Mouse (Mus musculus) right cerebral cortex, adult 18-20 months (tissue): ENCODE results near the gene Vars2.

Experiments used
- DNase-seq: peaks from one replicate; pipeline ENCODE4 v3.0.0; 2022; ENCODE audit warnings: mixed read lengths

Vars2 gene

DNA sequence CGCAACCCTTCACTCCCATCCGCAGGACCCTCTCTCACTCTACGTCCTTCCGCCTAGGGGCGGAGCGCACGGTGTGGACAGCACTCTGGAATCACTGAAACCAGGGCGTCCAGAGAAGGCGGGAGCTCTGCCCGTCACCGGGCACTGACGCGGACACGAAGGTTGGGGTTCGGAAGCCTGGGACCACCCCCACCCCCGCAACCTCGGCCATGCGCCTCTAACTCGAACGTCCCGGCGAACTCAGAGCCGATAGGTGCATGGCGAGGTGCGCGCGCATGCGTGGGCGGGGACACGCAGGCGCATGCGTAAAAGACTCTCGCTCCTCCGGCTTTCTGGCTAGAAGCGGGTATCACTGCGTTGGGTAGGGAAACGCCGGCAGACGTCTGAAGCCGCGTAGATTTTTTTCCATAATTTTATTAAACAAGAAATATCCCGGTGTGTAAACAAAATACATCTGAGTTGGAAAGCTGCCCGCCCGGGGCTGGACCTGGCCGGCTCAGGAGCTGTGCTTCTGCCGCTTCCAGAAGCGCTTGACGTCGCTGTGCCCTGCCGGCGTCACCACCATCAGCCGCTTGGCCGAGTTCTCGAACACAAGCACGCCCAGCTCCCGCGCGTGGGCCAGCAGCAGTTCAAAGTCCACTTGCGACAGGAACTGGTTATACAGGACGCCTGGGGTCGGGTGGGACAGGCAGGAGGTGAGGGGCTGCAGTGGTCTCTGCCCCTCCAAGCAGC is at the start of gene Vars2:
Gene Vars2 (minus strand): TSS at position 259 of the 732 bp plus-strand sequence.
- DNase-seq: peak; percentile 97

DNA sequence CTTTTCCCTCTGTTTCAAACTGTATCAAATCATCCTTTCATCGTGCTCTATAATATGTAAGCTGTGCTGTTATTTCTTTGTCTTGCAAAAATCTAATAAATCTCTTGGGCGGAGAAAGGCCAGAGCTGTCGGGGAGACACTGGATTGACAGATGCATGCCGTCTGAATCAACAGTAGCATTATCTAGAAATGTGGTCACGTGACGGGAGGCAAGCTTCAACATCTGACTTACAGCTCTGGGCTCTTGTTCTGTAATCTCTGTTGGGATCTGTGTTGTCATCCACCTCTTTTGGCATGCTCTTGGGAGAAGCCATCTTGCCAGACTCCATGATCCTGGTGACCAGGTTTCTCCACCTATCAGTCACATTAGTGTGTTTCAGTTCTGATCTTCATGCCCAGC is 49.7 kb upstream of the Vars2 start:
- no peak for DNase-seq

DNA sequence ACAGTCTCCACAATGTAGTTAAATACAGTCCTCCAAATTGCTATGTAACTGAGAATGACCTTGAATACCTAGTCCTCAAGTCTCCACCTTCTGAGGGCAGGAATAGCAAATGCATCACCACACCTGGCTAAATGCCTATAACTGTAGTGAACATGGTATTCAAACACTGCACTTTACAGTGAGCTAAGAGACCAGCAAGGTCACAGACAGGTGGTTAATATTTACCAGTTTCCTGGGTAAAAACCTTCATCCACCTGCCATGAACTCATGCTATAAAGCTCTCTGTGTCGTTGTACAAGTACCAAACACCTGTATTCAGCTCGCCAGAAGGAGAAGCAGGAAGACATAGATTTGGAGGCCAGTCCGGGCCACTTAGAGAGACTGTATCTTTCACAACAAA is 48.7 kb upstream of the Vars2 start:
- no peak for DNase-seq

DNA sequence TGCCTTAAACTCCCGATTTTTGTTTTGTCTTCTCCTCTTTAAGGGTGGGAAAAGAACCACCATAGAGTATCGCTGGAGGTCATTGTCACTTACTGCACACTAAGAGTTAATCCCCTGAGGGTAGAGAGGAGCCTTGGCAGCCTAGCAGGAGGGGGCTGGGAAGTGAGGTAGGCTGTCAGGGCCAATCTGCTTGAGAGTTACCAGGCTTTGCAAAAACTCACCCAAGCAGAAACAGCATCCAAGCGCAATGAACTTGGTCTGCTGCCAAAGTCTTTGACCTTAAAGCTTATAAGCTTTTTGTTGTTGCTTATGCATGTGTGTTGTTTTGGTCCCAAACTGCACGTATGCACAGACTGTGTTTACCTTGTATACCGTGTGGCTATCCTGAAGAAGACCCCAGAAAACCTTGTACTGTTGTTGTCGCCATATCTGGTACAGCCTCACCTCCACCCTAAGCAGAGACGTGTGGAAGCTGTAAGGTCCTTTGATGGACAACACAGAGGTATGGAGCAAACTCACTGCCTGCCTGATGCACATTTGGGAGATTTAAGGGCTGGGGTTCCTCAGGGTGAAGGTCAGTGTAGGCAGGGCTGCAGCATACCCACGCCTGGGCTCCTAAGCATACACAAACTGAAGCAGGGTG is 43.4 kb upstream of the Vars2 start:
- DNase-seq: no peak

DNA sequence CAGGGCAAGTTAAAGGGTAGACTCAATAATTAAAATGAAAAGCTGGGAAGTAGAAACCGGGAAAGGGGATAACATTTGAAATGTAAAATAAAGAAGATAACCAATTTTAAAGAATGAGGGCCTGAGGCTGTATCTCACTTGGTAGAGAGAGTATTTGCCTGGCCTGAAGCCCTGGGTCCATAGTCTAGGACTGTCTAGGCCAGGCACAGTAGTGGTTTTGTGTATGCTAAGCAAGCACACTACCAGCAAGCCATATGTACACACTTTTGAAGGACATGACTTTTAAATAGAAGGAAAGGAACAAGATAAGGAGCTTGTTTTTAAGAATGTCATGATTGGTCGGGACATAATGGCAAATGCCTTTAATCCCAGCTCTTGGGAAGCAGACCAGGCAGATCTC is 41.2 kb upstream of the Vars2 start:
- no peak for DNase-seq

DNA sequence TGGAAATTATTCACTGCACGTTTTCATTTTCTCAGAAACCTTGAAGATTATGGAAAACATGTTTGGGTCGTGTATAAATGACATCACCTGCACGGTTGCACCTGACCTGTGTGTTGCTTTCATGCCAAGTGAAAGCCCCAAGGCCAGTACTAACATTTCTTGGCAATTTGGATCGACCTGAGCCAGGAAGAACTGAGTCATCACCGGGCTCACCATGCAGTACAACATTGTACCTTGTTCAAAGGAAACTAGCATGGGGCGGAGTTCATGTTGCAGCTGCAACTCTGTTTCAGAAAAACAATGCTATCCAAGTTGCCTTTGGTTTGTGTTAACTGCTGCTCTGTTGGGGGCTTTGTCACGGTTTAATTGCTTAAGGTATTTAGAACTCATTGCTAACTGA is 40.5 kb upstream of the Vars2 start:
- DNase-seq: no peak

DNA sequence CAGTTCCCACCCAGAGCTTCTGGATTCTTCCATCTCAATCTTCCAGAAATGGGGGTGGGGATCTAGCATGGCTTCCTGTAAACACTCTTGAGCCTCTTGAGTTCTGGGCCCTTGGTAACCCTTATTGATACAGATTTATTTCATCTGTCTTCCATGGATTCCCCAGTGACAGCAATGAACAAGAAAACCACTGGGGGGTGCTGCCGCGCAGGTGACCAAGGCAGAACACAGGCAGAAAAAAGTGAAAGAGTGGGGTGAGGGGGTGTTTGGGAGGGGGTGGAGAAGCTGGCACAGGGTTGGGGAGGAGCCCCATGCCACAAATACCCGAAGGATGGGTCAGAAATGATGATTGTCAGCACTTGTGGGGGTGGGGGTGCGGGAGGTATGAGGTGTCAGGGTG is 38.4 kb upstream of the Vars2 start:
- no peak for DNase-seq

DNA sequence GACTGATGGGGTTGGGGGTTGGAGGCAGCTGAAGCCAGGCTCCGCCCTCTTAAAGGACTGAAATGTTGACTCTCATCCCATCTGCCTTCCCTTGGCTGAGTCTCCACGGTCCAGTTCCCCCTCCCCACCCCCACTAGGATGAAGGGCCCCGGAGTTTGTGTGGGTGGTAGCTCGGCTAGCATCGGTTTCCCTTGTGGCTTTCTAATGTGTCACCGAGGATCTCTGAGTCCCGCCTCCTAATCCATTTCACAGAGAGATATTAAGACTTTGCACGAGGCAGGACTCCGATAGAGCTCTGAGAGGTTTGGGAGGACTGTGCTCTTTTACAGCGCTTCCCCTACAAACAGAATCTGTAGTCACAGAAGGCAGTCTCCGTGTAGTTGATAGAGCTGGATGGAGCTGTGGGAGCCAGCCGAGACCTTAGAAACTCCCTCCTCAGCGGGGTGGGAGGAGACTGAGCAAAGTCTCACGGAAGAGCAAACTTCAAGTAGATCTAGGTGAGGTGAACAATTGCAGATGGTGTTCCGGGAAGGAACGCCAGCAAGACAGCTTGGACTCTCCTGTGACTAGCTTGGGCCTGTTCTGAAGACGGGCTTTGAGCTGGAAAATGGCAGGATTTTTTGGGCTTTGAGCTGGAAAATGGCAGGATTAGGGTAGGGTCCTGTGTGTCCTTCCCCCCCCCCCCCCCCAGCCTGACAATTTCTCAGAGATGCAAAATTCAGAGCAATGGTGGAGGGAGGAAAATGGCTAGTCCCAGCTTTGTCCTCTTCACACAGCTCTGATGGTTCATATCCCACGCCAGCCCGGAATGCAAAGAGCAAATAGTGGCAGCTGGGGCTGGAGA is 37.5 kb upstream of the Vars2 start, which contains the start of gene Ddr1:
Gene Ddr1 (minus strand): TSS at position 1 of the 844 bp plus-strand sequence.
- DNase-seq: peak; percentile 53

DNA sequence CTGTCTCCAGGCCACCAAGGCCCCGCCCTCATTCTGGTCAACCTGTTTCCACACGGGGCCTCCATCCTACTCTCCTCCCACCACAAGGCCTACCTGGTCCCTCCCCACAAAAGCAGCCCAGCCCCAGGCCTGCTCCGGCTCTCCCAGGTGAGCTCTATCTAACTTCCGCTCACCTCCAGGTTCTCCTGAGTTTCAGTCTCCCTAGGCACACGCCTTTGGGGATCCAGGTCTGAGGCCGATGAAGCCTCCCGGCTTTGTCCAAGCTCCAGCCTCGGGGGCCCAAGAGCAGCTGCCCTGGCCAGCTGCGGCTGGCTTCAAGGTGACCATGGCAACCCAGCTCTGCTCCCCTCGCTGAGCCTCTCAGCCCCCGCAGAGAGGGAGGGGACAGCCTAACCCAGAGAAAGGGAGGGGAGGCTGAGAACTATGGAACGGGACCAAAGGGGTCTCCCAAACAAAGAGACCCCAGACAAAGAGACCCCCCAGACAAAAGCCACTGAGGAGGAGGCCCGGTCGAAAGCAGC is 36.4 kb upstream of the Vars2 start:
- DNase-seq: no peak

DNA sequence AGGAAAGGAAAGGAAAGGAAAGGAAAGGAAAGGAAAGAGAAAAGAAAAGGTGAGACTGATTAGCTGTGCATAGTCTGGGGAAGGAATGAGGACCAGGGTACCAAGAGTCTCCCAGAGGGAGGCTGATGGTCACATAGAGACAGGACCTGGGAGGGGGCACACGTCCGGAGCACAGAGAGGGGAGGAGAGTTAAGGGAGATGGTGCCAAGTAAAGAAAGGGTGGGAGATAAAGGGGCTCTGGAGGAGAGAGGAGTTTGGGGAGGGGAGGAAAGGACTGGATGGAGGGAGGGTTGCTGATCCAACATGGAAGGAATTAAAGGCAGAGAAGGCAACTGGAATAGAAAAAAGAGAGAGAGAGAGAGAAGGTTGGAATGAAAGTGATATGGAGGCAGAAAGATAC is 35.7 kb upstream of the Vars2 start:
- DNase-seq: no peak

DNA sequence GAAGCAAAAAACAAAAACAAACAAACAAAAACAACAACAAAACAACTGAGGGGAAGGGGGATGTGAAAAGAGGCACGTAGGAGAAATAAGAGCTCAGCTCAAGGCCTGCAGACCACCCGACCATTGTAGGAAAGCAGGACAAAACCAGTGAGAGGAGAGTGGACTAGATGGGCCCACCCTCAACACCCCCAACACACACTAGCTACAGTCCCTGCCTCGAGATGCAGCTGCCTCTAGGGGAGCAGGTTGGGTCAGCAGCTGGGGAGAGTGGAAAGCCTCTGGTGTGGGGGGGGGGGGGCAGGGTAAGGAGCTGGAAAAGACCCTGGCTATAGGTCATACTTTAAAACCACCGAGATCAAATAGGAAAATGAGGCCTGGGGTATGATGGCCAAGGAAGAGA is 35.2 kb upstream of the Vars2 start:
- DNase-seq: no peak

DNA sequence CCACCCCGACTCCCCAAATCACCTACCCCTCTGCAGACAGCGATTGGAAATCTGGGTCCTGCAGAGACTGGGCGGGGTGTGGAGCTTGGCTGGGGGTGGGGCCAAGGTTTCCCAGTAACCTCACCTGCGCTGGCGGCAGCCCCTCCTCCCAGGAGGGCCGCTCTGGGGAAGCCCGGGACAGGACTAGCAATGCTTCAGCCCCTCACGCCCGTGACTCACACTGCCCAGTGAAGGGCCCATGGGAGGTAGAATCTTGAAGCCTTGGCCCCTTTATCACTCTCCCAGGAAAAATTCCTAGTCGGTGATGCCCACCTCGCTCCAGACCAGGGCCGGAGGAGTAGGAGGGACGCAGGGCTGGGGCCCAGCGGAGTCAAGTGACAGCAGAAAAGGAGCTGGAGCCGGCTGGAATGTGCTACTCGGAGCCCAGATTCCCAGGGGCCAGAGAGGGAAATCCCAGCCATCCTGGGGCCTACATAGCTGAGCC is 34.6 kb upstream of the Vars2 start:
- no peak for DNase-seq

DNA sequence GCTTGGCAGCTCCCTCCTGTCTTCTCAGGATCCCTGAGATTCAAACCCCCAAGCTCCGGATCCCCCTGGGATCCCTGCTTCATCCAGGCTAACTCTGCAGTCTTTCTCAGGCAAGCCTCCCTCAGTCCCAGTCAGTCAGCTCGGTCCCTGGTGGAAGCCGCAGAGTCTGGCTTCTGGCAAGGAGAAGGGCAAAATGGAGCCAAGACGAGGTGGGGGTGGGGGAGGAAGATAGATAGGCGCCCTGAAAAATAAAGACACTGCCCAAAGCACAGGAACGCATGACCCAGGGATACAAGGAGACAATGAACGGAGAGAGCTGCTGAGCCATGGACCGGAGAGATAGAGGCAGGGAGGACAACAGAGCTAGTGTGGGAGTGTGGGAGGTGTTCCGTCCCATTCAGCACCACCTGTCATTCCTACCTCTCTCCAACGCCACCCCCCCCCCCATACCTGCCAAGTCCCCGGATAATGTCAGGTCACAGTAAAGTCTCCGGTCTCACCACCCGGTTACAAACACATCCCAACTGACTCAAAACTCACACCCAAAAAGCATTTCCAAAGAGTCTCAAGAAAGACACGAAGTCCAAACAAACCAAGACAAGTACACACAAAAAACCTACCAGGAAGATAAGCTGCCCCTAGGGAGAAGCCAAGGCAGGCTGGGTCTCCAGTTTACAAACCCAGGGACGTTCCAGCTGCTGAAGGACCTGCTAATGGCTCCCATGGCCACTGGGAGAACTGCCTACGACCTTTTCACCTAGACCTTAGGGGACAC is 34.0 kb upstream of the Vars2 start:
- no peak for DNase-seq

DNA sequence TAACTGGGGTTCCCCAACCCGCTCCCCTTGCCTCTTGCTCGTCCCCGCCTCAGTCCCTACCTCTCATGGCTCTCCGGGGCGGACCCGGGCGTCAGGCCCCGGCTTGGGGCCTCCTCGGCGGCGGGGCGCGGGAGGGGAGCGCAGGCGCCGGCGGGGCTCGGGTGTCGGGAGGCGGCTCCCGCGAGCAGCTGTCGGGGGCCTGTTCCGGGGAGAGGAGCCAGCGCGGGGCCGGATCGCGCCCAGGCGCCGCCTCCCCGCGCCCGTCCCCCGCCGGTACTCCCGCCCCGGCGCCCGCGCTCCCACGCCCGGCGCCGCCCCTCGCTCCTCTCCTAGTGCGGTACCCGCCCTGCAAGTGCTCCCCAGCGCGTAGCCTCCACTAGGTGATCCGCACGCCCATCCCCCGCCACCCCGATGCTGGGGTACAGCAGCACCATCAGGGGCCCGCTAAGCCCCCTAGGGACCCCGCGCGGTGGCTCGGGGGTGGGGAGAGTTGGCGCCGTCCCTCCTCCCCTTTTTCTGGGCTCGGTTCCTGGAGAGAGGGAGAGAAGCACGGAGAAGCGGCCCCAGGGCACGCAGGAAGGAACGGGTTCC is 33.1 kb upstream of the Vars2 start:
- peak; percentile 88 for DNase-seq

DNA sequence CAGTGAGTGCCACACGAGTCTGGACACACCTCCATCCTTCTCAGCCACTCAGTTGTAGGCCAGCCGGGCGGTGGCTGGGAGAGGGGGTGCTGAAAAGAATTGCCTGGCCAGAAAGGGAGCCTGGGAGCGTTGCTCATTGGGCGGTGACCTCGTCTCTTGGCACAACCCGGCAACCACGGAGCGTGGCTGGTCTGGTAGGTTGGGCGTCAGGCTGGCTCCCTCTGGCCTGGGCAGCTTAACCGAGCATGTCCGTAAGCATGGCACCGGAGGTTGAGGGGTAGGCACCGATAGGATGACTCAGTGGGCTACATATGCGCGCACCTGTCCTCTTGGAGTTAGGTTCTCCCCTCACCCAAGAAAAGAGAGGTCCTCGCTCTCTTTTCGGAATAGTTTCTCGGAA is 32.5 kb upstream of the Vars2 start:
- DNase-seq: peak; percentile 77

DNA sequence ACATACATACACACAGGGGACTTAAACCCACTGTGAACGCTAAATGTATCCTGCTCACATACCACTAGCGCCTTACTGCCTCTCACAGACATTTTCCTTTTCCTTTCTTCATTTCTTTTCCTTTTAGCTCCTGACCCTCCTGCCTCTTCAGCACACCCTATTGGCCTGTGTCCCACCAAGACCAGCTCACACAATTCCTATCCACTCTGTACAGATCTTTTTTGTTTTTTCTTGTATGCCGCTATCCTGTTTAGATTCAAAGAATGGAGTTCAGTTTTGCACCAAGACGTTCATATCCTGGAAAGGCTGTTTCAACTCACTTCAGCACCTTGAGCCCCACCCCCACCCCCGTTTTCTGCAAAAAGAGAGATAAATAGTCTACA is 31.1 kb upstream of the Vars2 start:
- no peak for DNase-seq

DNA sequence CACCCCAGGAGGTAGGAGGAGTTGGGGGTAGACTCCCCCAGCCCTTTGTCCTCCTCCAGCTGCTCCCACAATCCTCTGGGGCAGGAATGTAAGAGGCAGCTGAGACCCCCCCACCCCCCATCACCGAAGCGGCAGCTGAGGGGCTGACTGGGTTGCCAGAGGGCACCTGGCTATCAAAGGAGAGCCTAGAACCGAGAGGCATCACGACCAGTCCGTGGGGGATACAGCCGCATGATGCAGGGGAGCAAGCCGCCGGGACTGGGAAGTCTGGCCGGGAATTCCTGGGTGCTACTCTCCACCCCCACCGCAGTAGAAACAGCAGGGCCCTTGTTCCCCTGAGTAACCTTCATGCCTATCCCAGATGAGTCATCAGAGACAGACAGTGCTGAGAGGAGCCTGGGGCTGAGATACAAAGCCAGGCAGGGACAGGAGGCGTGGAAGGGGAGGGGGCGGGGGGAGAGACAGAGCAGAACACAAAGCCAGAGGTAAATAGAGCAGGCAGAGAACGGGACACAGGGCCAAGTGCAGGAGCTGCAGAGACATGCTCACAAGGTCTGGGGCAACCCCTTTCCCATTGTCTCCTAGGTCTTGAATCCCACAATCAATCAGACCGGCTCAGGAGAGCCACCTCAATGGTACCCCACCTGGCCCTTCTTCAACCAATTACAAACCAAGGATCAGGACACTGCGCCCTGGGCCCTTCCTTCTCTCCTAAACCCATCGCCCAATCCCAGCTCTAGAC is 30.5 kb upstream of the Vars2 start:
- DNase-seq: peak; percentile 78

DNA sequence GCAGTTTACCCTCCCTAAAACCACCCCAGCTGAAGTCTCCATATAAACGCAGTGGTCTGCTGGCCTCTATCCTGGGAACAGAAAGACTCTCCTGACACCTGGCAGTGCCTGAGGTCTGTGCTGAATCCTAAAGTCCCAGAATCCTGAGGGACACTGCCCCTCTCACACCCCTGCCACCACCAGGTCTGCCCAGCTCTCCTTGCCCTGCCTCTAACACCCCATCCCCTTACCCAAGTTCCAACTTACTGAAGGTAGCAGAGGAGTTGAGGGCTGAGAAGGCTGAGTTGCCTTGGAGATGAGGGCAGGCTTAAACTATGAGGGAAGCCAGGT is 30.0 kb upstream of the Vars2 start:
- no peak for DNase-seq

DNA sequence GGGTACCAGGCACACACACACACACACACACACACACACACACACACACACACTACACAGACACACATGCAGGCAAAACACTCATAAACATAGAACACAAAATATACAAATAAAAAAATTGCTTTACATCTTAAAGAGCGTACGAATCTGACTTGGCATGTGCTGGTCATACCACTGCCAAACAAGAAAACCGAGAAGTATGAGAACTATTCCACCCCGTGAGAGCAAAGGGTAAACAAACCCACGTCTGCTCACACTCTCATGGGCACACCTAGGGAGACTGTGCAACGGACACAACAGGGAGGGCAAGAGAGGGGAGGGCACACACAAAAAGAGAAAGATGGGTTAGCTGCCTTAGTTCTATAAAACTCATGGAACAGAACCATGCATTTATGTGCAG is 29.3 kb upstream of the Vars2 start:
- no peak for DNase-seq

DNA sequence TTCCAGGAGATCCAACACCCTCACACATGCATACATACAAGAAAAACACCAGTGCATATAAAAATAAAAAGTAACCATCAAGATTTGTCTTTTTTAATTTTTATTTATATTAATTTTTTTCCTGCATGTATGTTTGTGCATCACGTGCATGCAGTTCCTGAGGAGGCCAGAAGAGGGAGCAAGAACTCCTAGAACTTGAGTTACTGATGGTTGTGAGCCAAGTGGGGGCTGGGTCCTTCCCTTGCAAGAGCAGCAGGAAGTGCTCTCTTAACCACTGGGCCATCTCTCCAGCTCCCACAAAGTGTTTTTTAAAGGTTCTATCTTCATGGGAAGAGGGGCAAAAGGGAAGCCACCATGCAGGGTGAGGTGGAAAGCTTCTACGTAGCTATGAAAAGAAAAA is 27.9 kb upstream of the Vars2 start:
- no peak for DNase-seq

DNA sequence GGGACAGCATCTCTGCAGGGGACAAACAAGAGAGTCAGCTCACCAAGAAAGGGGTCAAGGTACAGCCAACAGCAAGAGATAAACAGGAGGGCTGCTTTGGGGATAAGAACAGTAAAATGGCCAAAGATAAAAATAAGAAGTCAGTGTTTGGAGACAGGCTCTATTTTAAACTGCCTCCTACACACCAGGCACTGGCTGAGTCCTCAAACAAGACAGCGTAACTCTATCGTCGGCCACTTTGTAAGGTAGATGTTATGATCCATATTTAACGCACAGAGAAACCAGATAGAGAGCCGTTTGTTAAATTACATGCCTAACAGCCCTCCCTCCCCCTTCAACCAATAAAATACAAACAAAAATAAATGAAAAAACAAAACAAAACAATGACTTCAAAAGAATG is 26.5 kb upstream of the Vars2 start:
- no peak for DNase-seq

DNA sequence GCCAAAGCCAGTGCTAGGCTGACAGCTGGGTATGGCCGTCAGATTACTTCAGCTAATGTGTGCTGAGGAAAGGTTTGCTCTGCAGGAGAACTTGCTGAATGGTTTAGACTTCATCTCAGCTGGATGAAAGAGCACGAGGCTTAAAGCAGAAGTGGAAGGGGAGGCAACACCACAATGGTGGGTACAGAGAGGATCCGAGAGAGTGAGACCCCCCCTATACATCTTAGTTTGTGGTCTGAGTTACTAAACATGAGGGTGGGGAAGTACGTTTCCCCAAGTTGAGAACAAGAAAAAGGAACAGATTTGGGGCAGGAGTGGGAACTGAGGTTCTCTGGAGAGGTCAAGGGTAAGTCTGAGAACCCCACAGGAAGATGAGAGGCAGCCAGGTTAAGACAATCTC is 25.0 kb upstream of the Vars2 start:
- no peak for DNase-seq
